Mouse (Mus musculus): Measurements from ENCODE around the gene Bahcc1.

DNA sequence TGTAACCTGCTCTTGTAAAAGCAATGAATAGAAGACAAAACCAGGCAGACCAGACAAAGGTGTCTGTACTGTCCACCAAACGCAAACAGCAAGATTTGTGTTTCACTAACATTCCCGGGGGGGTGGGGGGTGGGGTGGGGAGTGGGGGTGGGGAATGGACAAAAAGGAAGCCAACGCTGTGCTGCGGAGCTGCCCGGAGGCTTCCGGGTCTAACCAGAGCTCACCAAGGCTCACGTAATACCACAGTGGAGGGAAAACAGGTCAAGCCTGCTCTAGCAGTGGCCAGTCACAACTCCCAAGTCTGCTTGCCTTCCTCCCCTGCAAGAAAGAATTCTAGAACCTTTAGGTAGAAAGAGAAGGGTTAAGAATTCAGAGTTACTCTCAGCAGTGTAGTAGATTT is 84.7 kb downstream of the Bahcc1 start:
- TF ChIP-seq CTCF (IDR thresholded peaks at IDR 0.05; ENCODE audit: extremely low read depth, insufficient read depth, low read length), result no peak
- no peak for TF ChIP-seq POLR2A (IDR thresholded peaks at IDR 0.05; ENCODE audit: extremely low read depth, insufficient read depth, low read length)

All from cortical plate, adult 2 months (tissue).